Mouse (Mus musculus) olfactory bulb, adult 2 months (tissue): ENCODE results near the gene Abcg3.

Experiments
- CTCF ChIP-seq: fragments of 200-500 bp; IDR thresholded peaks from 2 replicates; pipeline ENCODE4 v1.5.1; 2012; ENCODE audit warnings: low read depth, mild to moderate bottlenecking, low read length, moderate library complexity; ENCODE audit not compliant: insufficient read depth
- POLR2A ChIP-seq: fragments of 200-500 bp; IDR thresholded peaks from 2 replicates; pipeline ENCODE4 v1.6.1; 2012; ENCODE audit warnings: mild to moderate bottlenecking, low read depth, low read length, moderate library complexity; ENCODE audit not compliant: insufficient read depth

DNA sequence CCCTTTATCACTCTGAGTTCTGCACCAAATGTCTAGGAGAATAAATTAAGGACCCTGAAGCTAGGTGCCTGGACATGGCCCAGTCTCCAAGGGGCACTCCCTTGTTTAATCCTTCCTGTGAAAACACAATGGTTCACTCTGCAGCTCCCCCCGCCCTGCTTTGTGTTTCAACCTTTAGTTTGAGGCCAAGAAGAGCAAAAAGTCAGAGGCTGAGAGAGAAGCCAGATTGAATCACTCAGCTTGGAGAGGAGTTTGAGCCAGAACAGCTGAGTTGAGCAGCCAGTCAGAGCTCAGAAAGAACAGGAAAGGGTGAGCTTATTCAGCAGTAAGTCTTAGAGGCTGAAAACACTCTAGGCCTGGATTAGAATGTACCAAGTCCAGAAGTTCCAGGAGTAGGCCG, 5.5 kb upstream of the Abcg3 start:
- TF ChIP-seq POLR2A (no peak), CTCF (no peak)
